Mouse (Mus musculus) testis, postnatal 10 days (tissue): ENCODE results near the gene Alkbh1.
A peak's percentile ranks its signal among the peaks of the same experiment; 100 is the strongest.

Experiments used
- DNase-seq: peaks from one replicate; pipeline ENCODE4 v3.0.0; 2021; ENCODE audit warnings: low spot score

The Alkbh1 gene

GRCm38 (mm10) chr12:87418921-87419320 lies 24.9 kb downstream of the Alkbh1 start:
- no peak for DNase-seq

- peak; percentile 74 for DNase-seq
These were observed 27.1 kb downstream of the Alkbh1 start for GRCm38 (mm10) chr12:87416690-87417089.

- no peak for DNase-seq
These were observed 28.5 kb downstream of the Alkbh1 start for GRCm38 (mm10) chr12:87415358-87415757.

- peak; percentile 83 for DNase-seq
These were observed 30.5 kb downstream of the Alkbh1 start for GRCm38 (mm10) chr12:87413179-87413790.

- DNase-seq = no peak
These were observed 32.8 kb downstream of the Alkbh1 start for GRCm38 (mm10) chr12:87410999-87411398.

- no peak for DNase-seq
These were observed 34.7 kb downstream of the Alkbh1 start for GRCm38 (mm10) chr12:87409123-87409522.

GRCm38 (mm10) chr12:87407869-87408605 lies 35.8 kb downstream of the Alkbh1 start:
- DNase-seq = peak; percentile 45

GRCm38 (mm10) chr12:87405721-87406120 lies 38.1 kb downstream of the Alkbh1 start:
- DNase-seq = no peak

GRCm38 (mm10) chr12:87405165-87405564 lies 38.7 kb downstream of the Alkbh1 start:
- no peak for DNase-seq

GRCm38 (mm10) chr12:87401883-87402282 lies 41.9 kb downstream of the Alkbh1 start:
- DNase-seq = no peak

- no peak for DNase-seq
These were observed 44.5 kb downstream of the Alkbh1 start for GRCm38 (mm10) chr12:87399119-87399819.

- no peak for DNase-seq
These were observed 45.9 kb downstream of the Alkbh1 start for GRCm38 (mm10) chr12:87397811-87398417.

- no peak for DNase-seq
These were observed 46.7 kb downstream of the Alkbh1 start for GRCm38 (mm10) chr12:87397126-87397525.

GRCm38 (mm10) chr12:87394316-87394715 lies 49.5 kb downstream of the Alkbh1 start:
- no peak for DNase-seq

- DNase-seq = no peak
These were observed 50.2 kb downstream of the Alkbh1 start for GRCm38 (mm10) chr12:87393447-87394145.

- no peak for DNase-seq
These were observed 52.5 kb downstream of the Alkbh1 start for GRCm38 (mm10) chr12:87391355-87391754.

- DNase-seq = no peak
These were observed 54.6 kb downstream of the Alkbh1 start for GRCm38 (mm10) chr12:87389231-87389630.

GRCm38 (mm10) chr12:87388122-87388774 lies 55.6 kb downstream of the Alkbh1 start, which contains the start of gene Sptlc2:
Gene Sptlc2, minus strand, starts transcription at chr12:87388355.
- DNase-seq = peak; percentile 99

- peak; percentile 62 for DNase-seq
These were observed 56.4 kb downstream of the Alkbh1 start for GRCm38 (mm10) chr12:87387171-87388121.

GRCm38 (mm10) chr12:87385051-87385450 lies 58.8 kb downstream of the Alkbh1 start:
- no peak for DNase-seq
